Mouse (Mus musculus): ENCODE data around the gene Gopc.
A peak's percentile ranks its signal among the peaks of the same experiment; 100 is the strongest.
"Not testable (repeated sequence)": the region's sequence is repeated elsewhere in the genome, so short reads cannot be mapped to it uniquely, and the experiment has no call there.

Gopc gene

DNA sequence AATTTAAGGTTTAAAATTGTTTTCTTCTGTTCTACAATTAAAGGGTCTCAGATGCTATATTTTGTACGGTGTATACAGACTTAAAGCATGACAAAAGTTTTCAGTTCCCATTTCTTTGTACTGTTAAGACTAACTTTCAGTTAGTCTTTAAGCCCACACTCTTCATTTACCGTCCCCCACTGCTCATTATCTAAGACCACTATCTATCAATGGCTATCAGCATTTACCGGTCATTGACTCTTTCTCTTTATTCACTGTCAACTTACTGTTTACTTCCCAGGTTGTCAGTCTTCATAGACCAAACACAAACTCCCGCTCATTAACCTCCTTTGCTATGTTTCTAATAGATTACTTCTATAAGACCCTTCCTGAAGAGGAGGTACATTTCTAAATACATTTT, 5.3 kb upstream of the Gopc start:
- no peak for DNase-seq (ENCODE audit: low spot score in 2 of 2)

GRCm38 (mm10) chr10:52384823-52385610, 3.1 kb upstream of the Gopc start:
- peak; percentile 19 to 34 for DNase-seq (ENCODE audit: low spot score in 2 of 2)

DNA sequence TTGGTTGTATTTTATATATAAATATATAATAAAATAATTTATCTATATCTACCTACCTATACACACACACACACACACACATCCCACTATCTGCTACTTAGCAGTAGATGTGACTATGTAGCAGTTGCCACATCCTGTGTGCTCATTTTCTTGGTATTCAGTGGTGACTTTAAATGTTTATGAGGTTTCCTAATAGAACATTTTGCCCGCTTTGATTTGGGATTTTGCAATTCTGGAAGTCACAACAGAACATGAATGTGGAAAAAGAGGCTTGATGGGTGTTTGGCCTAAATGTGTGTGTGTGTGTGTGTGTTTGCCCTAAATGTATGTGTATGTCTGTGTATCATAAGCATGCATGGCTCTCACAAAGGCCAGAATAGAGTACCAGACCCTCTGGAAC, 1.6 kb upstream of the Gopc start:
- DNase-seq (ENCODE audit: low spot score in 2 of 2) = no peak

DNA sequence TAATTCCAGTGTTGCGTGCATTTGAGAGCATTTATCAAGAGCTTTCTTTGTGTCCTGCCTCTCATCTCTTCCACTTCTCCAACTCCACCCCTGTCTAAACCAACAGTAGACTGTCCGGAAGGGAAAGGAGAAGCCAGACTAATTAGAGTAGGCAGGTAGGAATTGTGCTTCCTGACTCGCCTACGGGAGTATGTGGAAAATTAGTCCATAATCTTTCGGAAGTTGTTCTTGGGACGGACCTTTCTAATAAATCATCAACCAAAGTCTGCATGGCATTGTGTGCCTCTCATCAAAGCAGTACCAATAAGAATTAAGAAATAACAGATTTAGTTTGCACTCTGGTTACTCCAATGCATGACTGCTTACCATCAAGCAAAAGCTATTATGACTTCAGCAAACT, 1.1 kb upstream of the Gopc start:
- DNase-seq (ENCODE audit: low spot score in 2 of 2) = no peak

DNA sequence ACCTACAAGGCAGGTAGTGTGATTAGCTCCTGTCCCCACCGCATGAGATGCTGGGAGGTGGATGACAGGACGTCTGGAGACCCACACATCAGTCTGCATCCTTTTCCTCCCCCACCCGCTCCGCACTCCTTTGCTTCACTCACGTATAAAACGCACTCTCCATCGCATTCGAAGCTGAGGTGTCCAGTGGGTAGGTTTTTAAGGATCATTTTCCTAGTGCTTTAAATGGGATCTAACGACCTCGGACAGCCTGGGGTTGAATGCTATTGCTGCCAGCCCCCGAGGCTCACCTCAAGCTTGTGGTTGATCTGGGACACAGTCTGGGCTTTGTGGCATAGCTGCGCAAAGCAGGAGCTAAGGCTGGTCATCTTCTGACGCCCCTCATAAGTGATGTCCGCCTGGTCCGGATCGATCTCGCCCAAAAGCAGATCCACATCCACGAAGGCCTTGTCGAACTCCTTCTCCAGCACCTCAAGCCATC, 563 bp downstream of the Gopc start:
- no peak for DNase-seq (ENCODE audit: low spot score in 2 of 2)

- no peak for DNase-seq (ENCODE audit: low spot score in 2 of 2)
Observed at GRCm38 (mm10) chr10:52377813-52378212, 4.1 kb downstream of the Gopc start.

- peak; percentile 27 to 42 for DNase-seq (ENCODE audit: low spot score in 2 of 2)
Observed at GRCm38 (mm10) chr10:52376422-52376821, 5.5 kb downstream of the Gopc start.

DNA sequence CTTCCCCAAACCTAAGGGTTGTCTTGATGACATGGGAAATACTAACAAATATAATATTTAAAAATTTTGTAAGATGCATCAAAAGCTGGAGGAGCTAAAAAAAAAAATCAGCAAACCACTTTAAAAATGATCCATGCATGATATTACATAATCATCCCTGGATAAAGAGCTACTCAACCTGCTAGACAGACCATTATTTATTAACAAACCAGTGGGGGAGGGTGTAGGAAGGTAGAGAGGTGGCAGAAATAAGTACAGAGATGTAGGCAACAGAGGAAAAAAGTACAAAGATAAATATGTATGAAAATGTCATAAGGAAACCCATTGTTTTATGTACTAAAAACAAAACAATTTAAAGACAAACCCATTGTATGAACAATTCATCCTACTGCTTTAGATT, 7.3 kb downstream of the Gopc start:
- no peak for DNase-seq (ENCODE audit: low spot score in 2 of 2)

GRCm38 (mm10) chr10:52373834-52374233, 8.1 kb downstream of the Gopc start:
- peak; percentile 83 to 86 for DNase-seq (ENCODE audit: low spot score in 2 of 2)

- DNase-seq (ENCODE audit: low spot score in 2 of 2) = no peak
Observed at GRCm38 (mm10) chr10:52368376-52368775, 13.5 kb downstream of the Gopc start.

GRCm38 (mm10) chr10:52360862-52361609, 20.9 kb downstream of the Gopc start:
- DNase-seq (ENCODE audit: low spot score in 2 of 2) = no peak

DNA sequence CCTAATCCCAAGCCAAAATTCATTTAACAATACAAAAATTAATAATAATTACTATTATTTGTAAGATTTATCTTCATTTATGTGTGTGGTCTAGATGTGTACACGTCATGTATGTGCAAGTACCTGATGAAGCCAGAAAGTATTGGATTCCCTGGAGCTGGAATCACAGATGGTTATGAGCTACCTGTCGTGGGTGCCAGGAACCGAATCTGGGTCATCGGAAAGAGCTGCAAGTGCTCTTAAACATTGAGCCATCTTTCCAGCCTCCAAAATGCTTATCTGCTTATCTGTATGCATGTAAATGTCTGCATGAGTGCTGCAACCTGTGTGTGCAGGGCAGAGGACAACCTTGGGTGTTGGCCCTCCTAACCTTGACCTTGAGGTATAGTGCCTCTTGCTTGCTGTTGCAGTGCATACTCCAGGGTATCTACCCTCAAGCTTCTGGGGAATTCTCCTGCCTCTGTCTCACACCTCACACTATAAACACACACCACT, 21.6 kb downstream of the Gopc start:
- DNase-seq (ENCODE audit: low spot score in 2 of 2) = no peak

DNA sequence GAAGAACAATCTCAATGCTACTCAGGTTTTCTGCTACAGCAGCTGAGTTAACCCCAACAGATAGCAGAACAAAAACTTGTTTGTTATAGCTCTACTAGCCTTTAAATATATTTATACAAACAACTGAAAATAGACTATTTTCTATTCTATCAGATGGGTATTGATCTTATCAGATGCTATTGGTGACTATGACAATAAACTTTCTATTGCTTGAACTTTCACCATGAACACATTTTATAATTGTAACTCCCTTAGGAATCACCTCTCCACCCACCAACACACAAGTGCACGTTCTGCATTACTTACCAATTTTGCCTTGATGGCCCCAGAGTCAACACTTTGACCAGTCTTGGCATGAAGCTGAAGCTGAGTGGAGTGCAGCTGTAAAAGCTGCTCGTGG, 23.5 kb downstream of the Gopc start, which contains the start of gene Gm26741:
Gene Gm26741 (plus strand): TSS at position 301 of the 400 bp plus-strand sequence.
- DNase-seq (ENCODE audit: low spot score in 2 of 2) = no peak

DNA sequence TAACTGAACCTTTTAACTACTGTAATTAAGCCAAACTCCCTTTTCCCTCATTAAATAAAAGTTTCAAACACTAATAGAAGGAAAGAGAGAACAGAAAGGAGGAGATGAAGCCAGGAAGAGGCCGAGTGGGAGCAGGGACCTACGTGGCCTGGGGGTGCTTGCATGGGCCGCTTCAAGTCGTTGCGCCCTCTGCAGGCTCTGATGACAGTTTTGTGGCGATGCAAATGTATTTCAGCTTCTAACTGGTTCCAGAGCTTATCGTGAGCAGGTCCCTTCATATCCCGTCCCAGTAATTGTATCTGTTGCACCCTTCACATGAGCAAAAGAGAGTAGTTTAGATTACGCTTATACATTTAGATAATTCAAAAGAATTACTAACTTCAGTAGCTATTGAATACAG, 28.7 kb downstream of the Gopc start:
- no peak for DNase-seq (ENCODE audit: low spot score in 2 of 2)

DNA sequence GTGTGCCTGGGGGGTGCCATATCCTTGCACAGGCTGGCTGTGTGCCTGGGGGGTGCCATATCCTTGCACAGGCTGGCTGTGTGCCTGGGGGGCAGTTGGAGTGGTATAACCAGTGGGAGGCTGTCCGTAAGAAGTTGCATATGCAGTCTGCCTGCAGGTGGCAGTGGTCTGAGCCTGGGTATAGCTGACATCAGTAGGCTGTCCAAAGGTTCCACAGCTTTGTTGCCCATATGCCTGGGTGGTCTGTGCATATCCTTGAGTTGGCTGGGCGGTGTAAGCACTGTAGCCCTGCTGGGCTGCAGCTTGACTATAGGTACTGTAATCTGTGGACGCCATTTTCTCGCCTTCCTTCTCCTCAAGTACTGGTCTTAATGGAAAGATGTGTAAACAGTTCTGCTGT, 38.6 kb downstream of the Gopc start:
- not testable (repeated sequence) for DNase-seq (ENCODE audit: low spot score in 2 of 2)

DNA sequence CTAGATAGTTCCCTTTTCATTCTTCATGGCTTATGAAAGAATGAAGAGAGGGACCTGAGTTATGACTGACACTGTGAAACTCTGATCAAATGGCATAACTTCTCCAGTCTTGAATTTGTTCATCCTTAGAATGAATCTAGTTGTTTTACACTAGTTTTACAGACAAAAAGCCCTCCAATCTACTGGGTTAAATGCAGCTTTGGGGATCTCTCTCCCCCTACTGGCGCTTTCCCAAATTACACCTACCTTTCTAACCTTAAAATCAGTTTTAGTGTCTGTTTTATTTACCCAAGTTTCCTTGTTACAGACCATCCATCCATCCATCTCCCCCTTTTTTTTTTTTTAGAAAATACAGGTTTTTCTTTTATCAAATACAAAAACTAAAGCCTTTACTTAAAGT, 50.9 kb downstream of the Gopc start:
- peak in 1 of 2 experiments; percentile 5 for DNase-seq (ENCODE audit: low spot score in 2 of 2)

DNA sequence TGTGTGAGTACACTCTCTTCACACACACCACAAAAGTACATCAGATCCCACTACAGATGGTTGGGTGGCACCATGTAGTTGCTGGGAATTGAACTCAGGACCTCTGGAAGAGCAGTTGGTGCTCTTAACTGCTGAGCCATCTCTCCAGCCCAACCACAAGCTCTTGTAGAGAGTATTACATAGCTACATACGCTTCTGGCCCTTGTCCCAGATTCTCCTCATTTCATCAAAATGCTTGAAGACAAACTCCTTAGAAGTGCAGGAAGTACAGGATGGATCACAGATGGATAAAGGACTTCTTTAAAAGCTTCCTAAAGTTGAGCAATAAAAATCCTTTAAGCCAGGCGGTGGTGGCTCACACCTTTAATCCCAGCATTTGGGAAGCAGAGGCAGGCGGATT, 60.0 kb downstream of the Gopc start:
- no peak for DNase-seq (ENCODE audit: low spot score in 2 of 2)

GRCm38 (mm10) chr10:52319506-52320286, 62.2 kb downstream of the Gopc start:
- DNase-seq (ENCODE audit: low spot score in 2 of 2) = no peak

GRCm38 (mm10) chr10:52309196-52309595, 72.7 kb downstream of the Gopc start:
- DNase-seq (ENCODE audit: low spot score in 2 of 2) = peak; percentile 2 to 8

DNA sequence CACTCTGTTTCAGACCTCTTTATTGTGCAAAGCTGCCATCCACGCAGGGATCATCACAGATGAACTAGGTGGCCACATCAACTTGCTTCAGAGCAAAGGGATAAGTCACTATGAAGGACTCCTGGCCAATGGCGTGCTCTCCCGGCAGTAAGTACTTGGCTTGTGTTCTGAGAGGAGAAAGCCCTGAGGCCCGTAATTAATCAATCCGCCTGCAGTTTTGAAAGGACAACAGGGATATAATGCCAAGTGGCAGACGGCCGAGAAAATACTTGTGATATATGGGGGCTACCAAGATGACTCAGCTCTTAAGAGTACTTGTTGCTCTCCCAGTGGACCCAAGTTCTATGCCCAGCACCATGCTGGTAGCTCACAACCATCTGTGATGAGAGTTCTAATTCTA, 77.3 kb downstream of the Gopc start:
- no peak for DNase-seq (ENCODE audit: low spot score in 2 of 2)

DNA sequence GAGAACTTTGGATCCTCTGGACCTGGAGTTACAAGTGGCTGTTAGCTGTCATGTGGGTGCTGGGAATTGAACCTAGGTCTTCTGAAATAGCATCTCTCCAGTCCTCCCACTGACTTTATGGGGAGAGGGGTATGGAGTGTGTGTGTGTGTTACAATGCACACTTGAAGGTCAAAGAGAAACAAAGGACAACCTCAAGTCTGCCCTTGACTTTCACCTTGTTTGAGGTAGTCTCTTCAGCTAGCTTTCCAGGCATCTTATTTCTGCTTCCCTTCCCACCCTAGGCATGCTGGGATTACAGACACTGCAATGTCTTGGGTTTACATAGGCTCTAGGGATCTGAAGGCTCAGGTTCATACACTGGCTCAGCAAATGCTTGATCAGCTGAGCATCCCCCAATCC, 79.7 kb downstream of the Gopc start:
- DNase-seq (ENCODE audit: low spot score in 2 of 2) = no peak

GRCm38 (mm10) chr10:52301766-52302165, 80.2 kb downstream of the Gopc start:
- DNase-seq (ENCODE audit: low spot score in 2 of 2) = no peak

All from spleen, postnatal 36 days (tissue).